Mouse (Mus musculus): Measurements from ENCODE around the gene C2cd5.

DNA sequence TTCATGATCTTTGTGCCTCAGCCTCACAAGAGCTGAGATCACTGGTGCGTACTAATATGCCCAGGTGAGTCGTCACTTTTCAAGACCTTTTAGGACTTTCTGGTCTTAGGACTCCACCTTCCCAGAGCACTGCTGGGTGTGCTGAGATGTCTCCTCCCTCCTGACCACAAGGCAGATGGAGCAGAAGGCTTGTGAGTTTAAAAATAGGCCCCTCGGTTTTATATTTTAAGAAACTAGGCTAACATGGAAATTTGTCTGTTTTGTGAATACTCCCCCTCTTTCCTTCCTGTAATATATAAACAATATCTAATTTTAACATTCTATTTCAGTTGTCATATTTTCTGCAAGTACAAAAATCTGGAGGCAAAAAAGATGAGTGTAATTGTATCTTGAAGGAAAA, 5.8 kb upstream of the C2cd5 start:
- TF ChIP-seq CTCF (IDR thresholded peaks at IDR 0.05; ENCODE audit: low read depth, low read length): no peak
- no peak for TF ChIP-seq EP300 (IDR thresholded peaks at IDR 0.05; ENCODE audit: insufficient read depth, low read depth, low read length)

Data from ES-Bruce4 (cell line).